Mouse (Mus musculus) forebrain, embryonic 12.5 days (tissue): ENCODE measurements around the gene 1700018B08Rik. TPM values are rescaled to one million over a fixed set of nuclear protein-coding genes. Genes with fewer than 3 reads are reported as not detected.

Source experiments
- ATAC-seq: fragments of 200-750 bp; cut with Nextera tagmentation; 2 replicates; pipeline ENCODE4 v1.8.0; 2017; ENCODE audit warnings: moderate TSS enrichment; ENCODE audit not compliant: low FRiP score
- H3K27ac ChIP-seq: fragments of 300-500 bp; sonication (generic); 2 replicates; pipeline ENCODE4 v1.5.1; 2016; ENCODE audit warnings: mild to moderate bottlenecking
- H3K27me3 ChIP-seq: fragments of 300-500 bp; sonication (generic); 2 replicates; pipeline ENCODE4 v1.6.1; 2016; ENCODE audit warnings: mild to moderate bottlenecking
- H3K36me3 ChIP-seq: fragments of 300-500 bp; sonication (generic); replicated peaks from 2 replicates; pipeline ENCODE4 v1.6.1; 2016; ENCODE audit warnings: mild to moderate bottlenecking
- H3K4me1 ChIP-seq: fragments of 300-500 bp; sonication (generic); 2 replicates; pipeline ENCODE4 v1.6.1; 2016
- H3K4me2 ChIP-seq: fragments of 300-500 bp; sonication (generic); 2 replicates; pipeline ENCODE4 v1.6.1; 2016; ENCODE audit warnings: mild to moderate bottlenecking, moderate library complexity
- H3K4me3 ChIP-seq: fragments of 300-500 bp; sonication (generic); replicated peaks from 2 replicates; pipeline ENCODE4 v1.5.1; 2016; ENCODE audit warnings: mild to moderate bottlenecking
- H3K9ac ChIP-seq: fragments of 300-500 bp; sonication (generic); 2 replicates; pipeline ENCODE4 v1.6.1; 2016; ENCODE audit warnings: mild to moderate bottlenecking
- H3K9me3 ChIP-seq: fragments of 300-500 bp; sonication (generic); 2 replicates; pipeline ENCODE4 v1.6.1; 2016
- WGBS: fragments of 180-500 bp; shearing (Covaris S2); methylation state at CpG from one replicate; pipeline ENCODE4 v1.1.7; 2016; 5-methylcytosine and 5-hydroxymethylcytosine counted together
- polyA plus RNA-seq: library from polyadenylated mRNA; unstranded; fragments of >200 nt; fragmentation: Nextera tagmentation; extraction: Ambion mirVana; gene quantifications from 2 replicates; pipeline ENCODE4 v1.2.1, GENCODE M21; 2016

1700018B08Rik gene
- polyA plus RNA-seq, 1 experiment from 2014 or later, result not detected

GRCm38 (mm10) chr8:121560432-121561100, 16.4 kb upstream of the 1700018B08Rik start:
- no peaks in the 10 kb centered on the region for H3K4me1 ChIP-seq
- H3K9ac ChIP-seq, result no peak overlapping the region
- no peak overlapping the region for H3K4me3 ChIP-seq
- H3K27ac ChIP-seq, result no peak overlapping the region
- no peak for ATAC-seq
- H3K27me3 ChIP-seq, result no peaks in the 10 kb centered on the region
- WGBS, result 96% methylated on average over 7 of the region's 7 CpGs
- no peak overlapping the region for H3K4me2 ChIP-seq
- no peaks in the 10 kb centered on the region for H3K9me3 ChIP-seq
- peaks cover 27% of the 10 kb centered on the region for H3K36me3 ChIP-seq

DNA sequence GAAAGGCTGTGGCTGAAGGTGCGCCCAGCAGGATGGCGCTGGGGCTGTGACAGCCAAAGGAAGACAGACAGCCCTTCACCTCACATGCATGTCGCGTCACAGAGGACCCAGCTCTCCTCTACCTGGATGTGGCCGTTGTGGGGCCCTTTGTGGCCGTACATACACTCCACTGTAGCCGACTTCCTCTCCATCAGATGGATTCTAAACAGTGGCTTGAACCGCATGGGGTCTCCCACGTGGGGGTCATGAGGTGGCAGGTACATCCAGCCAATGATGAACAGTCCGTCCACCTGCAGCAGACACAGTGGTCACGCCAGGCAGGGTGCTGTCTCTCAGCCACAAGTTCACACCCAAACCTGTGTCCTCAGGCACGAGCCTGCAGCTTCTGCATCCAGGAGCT, 15.7 kb upstream of the 1700018B08Rik start:
- H3K4me3 ChIP-seq, result no peak overlapping the region
- 94% methylated on average over 12 of the region's 12 CpGs for WGBS
- H3K9ac ChIP-seq, result no peak overlapping the region
- no peak for ATAC-seq
- H3K27me3 ChIP-seq, result no peaks in the 10 kb centered on the region
- H3K9me3 ChIP-seq, result no peaks in the 10 kb centered on the region
- no peak overlapping the region for H3K27ac ChIP-seq
- H3K4me2 ChIP-seq, result no peak overlapping the region
- H3K4me1 ChIP-seq, result no peaks in the 10 kb centered on the region
- peaks cover 29% of the 10 kb centered on the region for H3K36me3 ChIP-seq

DNA sequence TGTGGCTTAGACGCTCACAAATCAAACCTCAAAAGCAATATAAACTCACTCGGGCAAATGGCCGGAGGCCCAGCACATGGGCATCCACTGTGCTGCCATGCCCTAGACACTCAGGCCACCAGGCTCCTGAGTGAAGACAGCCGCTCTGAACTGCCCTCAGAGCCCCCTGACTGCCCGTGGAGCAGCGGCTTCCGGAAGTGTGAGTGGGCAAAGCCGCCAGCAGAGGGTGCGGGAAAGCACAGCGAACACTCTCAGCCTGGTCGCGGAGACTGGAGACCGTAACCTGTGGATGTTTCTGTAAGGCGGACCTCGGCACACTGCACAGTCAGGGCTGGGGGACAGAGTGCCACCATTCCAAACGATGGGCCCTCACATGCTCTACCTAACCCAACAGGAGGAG, 14.4 kb upstream of the 1700018B08Rik start:
- no peak overlapping the region for H3K9ac ChIP-seq
- H3K36me3 ChIP-seq, result peaks cover 40% of the 10 kb centered on the region
- no peaks in the 10 kb centered on the region for H3K4me1 ChIP-seq
- no peak overlapping the region for H3K4me3 ChIP-seq
- H3K27ac ChIP-seq, result no peak overlapping the region
- ATAC-seq, result no peak
- no peaks in the 10 kb centered on the region for H3K9me3 ChIP-seq
- 90% methylated on average over 16 of the region's 16 CpGs for WGBS
- no peak overlapping the region for H3K4me2 ChIP-seq
- H3K27me3 ChIP-seq, result no peaks in the 10 kb centered on the region

DNA sequence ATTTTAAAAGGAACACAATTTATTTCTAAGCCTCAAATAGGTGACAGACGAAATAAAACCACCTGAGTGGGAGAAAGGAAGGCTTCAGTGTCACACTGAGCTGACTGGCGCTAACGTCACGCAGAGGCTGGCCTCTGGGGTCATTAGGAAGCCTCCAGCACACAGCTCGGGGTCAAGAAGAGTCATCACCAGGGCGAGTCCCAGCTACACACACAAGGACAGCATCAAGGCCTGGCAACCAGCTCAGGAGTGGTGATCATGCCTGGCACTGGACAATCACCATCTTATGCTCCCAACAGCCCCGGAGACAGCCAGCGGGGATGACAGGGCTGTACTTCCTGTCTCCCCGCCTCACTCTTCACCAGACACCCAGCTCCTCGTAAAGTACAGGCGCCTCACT, 13.6 kb upstream of the 1700018B08Rik start:
- Histone ChIP-seq H3K4me1 (no peaks in the 10 kb centered on the region), H3K9me3 (no peaks in the 10 kb centered on the region), H3K27me3 (no peaks in the 10 kb centered on the region), H3K4me3 (no peak overlapping the region), H3K4me2 (no peak overlapping the region), H3K36me3 (peaks cover 46% of the 10 kb centered on the region), H3K9ac (no peak overlapping the region), H3K27ac (no peak overlapping the region)
- no peak for ATAC-seq
- WGBS, result 93% methylated on average over 11 of the region's 11 CpGs

GRCm38 (mm10) chr8:121553831-121554475, 9.8 kb upstream of the 1700018B08Rik start:
- 94% methylated on average over 32 of the region's 32 CpGs for WGBS
- H3K36me3 ChIP-seq, result peaks cover 66% of the 10 kb centered on the region
- no peaks in the 10 kb centered on the region for H3K4me1 ChIP-seq
- no peaks in the 10 kb centered on the region for H3K9me3 ChIP-seq
- H3K9ac ChIP-seq, result no peak overlapping the region
- H3K27me3 ChIP-seq, result no peaks in the 10 kb centered on the region
- H3K27ac ChIP-seq, result no peak overlapping the region
- H3K4me3 ChIP-seq, result no peak overlapping the region
- ATAC-seq, result no peak
- H3K4me2 ChIP-seq, result no peak overlapping the region

- H3K27ac ChIP-seq, result no peak overlapping the region
- no peak overlapping the region for H3K4me2 ChIP-seq
- no peak for ATAC-seq
- H3K4me3 ChIP-seq, result no peak overlapping the region
- no peaks in the 10 kb centered on the region for H3K4me1 ChIP-seq
- no peaks in the 10 kb centered on the region for H3K27me3 ChIP-seq
- no peaks in the 10 kb centered on the region for H3K9me3 ChIP-seq
- 92% methylated on average over 9 of the region's 9 CpGs for WGBS
- H3K36me3 ChIP-seq, result peaks cover 58% of the 10 kb centered on the region
- no peak overlapping the region for H3K9ac ChIP-seq
Observed at GRCm38 (mm10) chr8:121552506-121552905, 8.4 kb upstream of the 1700018B08Rik start.

- Histone ChIP-seq H3K4me1 (no peaks in the 10 kb centered on the region), H3K9me3 (no peaks in the 10 kb centered on the region), H3K36me3 (peaks cover 58% of the 10 kb centered on the region), H3K27ac (no peak overlapping the region), H3K4me2 (no peak overlapping the region), H3K4me3 (no peak overlapping the region), H3K27me3 (no peaks in the 10 kb centered on the region), H3K9ac (no peak overlapping the region)
- WGBS, result 76% methylated on average over 24 of the region's 24 CpGs
- no peak for ATAC-seq
Observed at GRCm38 (mm10) chr8:121551065-121551985, 7.2 kb upstream of the 1700018B08Rik start.

- no peaks in the 10 kb centered on the region for H3K9me3 ChIP-seq
- no peak overlapping the region for H3K27ac ChIP-seq
- no peaks in the 10 kb centered on the region for H3K4me1 ChIP-seq
- H3K27me3 ChIP-seq, result no peaks in the 10 kb centered on the region
- WGBS, result 92% methylated on average over 6 of the region's 6 CpGs
- H3K9ac ChIP-seq, result no peak overlapping the region
- no peak overlapping the region for H3K4me3 ChIP-seq
- ATAC-seq, result no peak
- H3K4me2 ChIP-seq, result no peak overlapping the region
- H3K36me3 ChIP-seq, result peaks cover 54% of the 10 kb centered on the region
Observed at GRCm38 (mm10) chr8:121550056-121550455, 5.9 kb upstream of the 1700018B08Rik start.

- H3K4me1 ChIP-seq, result no peaks in the 10 kb centered on the region
- peaks cover 27% of the 10 kb centered on the region for H3K36me3 ChIP-seq
- no peaks in the 10 kb centered on the region for H3K9me3 ChIP-seq
- WGBS, result 15% methylated on average over 7 of the region's 7 CpGs
- H3K27me3 ChIP-seq, result no peaks in the 10 kb centered on the region
- no peak overlapping the region for H3K9ac ChIP-seq
- H3K4me2 ChIP-seq, result no peak overlapping the region
- no peak for ATAC-seq
- H3K27ac ChIP-seq, result no peak overlapping the region
- H3K4me3 ChIP-seq, result no peak overlapping the region
Observed at GRCm38 (mm10) chr8:121547132-121547531, 3.0 kb upstream of the 1700018B08Rik start.

DNA sequence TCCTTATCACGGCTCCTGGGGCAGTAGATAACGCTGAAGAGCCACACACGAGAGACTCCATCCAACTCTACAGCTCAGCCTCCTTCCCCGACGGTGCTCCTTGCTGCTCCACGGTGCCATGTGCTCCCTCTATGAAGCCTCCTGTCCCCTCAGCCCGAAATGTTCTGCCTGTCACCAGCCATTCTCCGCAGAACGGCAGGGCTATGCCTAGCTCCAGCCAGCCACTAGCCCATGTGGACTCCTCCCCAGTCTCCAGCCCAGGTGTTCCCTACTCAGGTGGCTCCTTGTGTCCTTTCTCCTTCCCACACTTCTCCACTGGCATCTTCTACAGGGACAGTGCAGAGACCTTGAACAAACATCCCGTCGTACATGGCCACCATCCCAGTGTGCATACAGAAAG, 816 bp upstream of the 1700018B08Rik start:
- Histone ChIP-seq H3K4me1 (no peaks in the 10 kb centered on the region), H3K36me3 (peaks cover 8% of the 10 kb centered on the region), H3K4me2 (no peak overlapping the region), H3K9me3 (no peaks in the 10 kb centered on the region), H3K27me3 (0 out of 2 replicates have a peak, but pooled peaks cover 7% of the 10 kb centered on the region), H3K27ac (no peak overlapping the region), H3K9ac (no peak overlapping the region), H3K4me3 (no peak overlapping the region)
- WGBS, result 80% methylated on average over 11 of the region's 11 CpGs
- ATAC-seq, result no peak

DNA sequence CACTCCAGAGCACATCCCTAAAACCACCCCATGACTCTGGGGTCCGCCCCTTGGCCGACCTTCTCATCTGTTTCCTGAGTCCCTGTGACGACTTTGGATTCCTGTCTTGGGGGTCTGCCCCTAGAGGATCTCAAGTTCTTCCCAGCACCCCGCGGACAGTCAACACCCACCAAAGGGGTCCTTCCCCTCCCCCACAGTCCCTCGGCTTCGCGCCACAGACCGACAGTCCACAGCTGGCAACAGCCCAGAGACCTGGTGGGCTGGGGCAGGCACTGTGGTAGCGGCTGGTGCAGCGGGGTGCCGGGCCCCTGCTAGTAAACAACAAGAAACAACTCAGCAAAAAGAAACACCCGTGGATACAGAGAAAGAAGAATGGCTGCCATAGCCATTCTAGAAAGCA, 1.2 kb downstream of the 1700018B08Rik start:
- no peak overlapping the region for H3K4me3 ChIP-seq
- WGBS, result 76% methylated on average over 13 of the region's 13 CpGs
- H3K36me3 ChIP-seq, result no peaks in the 10 kb centered on the region
- peaks cover 7% of the 10 kb centered on the region; the same call in 1 of the 2 replicates for H3K27me3 ChIP-seq
- no peaks in the 10 kb centered on the region for H3K9me3 ChIP-seq
- H3K9ac ChIP-seq, result no peak overlapping the region
- no peak overlapping the region for H3K4me2 ChIP-seq
- no peak for ATAC-seq
- no peaks in the 10 kb centered on the region for H3K4me1 ChIP-seq
- H3K27ac ChIP-seq, result no peak overlapping the region

DNA sequence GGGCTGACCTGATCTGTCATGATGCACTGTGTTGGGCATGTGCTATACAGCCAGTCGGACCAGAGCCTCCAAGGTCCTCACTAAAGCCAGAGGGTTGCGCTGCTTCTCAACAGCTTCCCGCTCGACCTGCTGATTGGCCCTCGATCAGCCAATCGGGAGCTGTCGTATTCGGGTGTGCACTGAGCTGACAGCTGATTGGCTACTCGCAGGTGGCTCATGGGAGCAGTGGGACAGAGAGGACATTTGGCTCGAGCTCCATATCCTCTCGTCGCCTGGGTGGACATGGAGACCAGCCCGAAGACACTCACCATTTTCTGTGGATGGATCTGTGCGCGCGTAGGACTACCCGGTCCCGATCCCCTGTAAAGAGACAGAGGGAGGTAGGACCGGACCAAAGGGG, 2.3 kb downstream of the 1700018B08Rik start:
- Histone ChIP-seq H3K36me3 (no peaks in the 10 kb centered on the region), H3K4me3 (no peak overlapping the region), H3K9ac (no peak overlapping the region), H3K27me3 (peaks cover 7% of the 10 kb centered on the region; the same call in 1 of the 2 replicates), H3K4me1 (no peaks in the 10 kb centered on the region), H3K9me3 (no peaks in the 10 kb centered on the region), H3K4me2 (no peak overlapping the region), H3K27ac (no peak overlapping the region)
- WGBS, result 81% methylated on average over 19 of the region's 19 CpGs
- ATAC-seq, result no peak
